Mouse (Mus musculus) heart, postnatal 10 days (tissue): Measurements from ENCODE around the gene Gm7356. TPM values are rescaled to one million over a fixed set of nuclear protein-coding genes. Genes with fewer than 3 reads are reported as not detected.
"Not testable (repeated sequence)": the region's sequence is repeated elsewhere in the genome, so short reads cannot be mapped to it uniquely, and the experiment has no call there.

Source experiments
- DNase-seq, 2 experiments: peaks; one replicate each; pipeline ENCODE4 v3.0.0; 2021
- intact Hi-C: fragments of 180-260 bp; cut with DNase I; formaldehyde crosslinking; loops from one replicate; pipeline ENCODE4 v1.15.1; 2025
- total RNA-seq, 2 experiments: library from RNA; stranded (reverse); gene quantifications; 2 replicates each; pipeline ENCODE4 v1.2.3; 2021

The Gm7356 gene
- total RNA-seq: not detected

DNA sequence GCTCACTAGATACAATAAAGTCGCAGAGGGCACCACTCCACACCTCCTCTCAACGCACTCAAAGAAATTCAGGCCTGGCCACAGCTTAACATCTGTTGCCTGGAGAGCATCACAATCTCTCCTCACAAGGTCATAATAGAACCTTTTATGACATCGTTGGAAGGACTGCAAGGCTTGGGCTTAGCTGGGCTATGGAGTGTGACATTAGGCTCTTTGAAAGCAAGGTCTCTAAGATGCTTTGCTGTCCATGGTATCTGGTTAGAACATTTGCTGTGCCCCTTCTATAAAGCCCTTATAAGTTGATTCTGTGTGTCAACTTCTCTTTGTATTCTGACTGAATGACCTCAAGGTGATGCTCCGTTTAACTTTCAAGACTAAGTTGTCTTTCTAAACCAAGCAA, at the start of gene Gm7356:
Gene Gm7356 (minus strand): TSS at position 101 of the 400 bp plus-strand sequence.
- intact Hi-C loops: not testable (repeated sequence)

DNA sequence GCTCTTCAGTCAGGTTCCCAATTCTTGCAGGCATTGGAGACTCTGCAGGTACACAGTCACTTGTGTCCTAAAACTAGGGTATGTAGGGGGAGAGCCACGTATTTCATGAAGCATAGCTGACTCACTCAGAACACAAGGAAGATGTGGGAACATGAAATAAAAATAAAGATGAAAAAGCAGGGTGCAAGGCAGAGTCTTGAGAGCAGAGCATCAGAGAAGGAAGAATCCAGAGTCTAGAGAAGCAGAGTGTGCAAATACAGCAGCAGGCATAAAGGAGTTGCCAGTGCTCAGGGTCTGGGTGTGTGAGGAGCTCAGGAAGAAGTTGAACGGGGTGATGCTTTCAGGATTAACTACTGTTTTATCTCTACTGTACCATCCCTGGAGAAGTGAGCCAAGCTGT, 38.4 kb upstream of the Gm7356 start:
- DNase-seq, intact Hi-C loops: not testable (repeated sequence)

More for the DNA sequence above, at the start of gene Gm7356:
- not testable (repeated sequence) for DNase-seq

DNA sequence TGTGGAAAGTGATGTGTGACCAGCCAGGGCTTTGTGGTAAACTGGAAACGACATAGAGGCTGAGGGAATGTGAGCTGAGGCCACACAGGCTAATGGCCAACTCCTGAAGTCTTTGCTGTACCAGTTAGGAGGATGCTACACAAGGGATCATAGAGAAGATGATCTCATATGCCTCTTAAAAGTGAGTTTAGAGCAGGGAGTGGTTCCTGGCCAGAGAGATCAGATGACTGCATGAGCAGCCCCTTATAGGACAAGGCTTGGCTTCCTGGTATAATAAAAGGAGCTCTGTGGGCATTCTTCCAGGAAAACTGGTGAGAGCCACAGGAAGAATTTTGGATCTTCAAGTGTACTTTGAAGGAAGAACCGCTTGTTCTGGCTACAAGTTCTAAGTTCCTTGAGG, 33.5 kb upstream of the Gm7356 start:
- intact Hi-C loops, DNase-seq: not testable (repeated sequence)

DNA sequence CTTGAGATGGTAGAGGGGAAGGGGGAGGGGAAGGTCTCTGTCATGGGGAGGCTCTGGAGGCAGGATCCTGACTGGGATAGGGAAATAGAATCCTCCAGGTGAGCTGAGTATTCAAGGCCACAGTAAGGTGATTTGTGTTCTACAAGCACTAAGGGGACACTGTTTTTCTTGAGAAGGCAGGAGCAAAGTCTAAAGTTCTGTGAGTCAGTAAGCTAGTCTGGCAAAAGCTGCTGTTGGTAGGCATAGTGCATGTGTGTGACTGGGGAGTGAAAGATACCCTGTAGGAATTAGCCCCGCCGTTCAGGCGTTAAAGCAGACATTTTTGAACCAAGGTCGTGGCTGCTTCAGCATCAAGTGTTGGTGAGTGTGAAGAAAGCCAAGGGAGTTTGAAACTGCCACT, 32.6 kb upstream of the Gm7356 start:
- intact Hi-C loops, DNase-seq: not testable (repeated sequence)

DNA sequence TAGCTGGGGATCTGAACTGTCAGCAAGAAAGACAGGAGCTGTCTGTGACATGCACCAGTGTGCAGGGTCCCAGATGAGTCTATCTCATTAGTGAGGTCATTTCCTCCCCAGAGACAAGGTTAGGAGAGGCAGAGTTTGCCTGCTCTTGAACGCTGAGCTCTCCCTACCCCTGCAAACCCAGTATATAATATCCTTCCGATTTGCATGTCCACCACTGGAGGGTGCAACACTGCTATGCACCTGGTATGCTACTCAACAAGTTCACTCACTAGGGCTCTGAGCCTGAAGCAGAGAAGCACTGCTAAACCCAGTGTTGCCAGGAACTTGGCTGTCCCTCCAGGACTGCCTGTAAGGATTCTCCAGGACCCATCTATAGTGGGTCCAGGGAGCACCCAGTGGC, 10.1 kb downstream of the Gm7356 start:
- intact Hi-C loops, DNase-seq: not testable (repeated sequence)

DNA sequence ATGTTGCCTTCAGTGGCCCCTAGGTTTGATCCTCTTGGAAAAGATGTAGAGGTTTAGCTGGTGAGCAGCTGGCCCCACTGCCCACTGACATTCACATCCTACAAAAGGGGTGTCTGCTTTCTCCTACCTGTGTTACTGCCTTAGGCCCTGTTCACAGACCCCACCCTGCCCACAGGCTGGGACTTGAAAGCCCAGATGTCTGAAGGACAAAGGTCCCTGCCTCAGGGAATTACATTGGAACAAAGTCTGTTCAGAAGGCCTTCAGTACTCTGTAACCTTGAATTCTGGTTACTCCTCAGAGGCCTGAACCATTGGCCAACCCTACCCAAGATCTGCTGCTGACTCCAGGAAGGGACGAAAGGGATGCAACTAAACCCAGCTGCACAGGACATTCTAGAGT, 15.8 kb downstream of the Gm7356 start:
- no peak for DNase-seq
- intact Hi-C loops: no loop called here

DNA sequence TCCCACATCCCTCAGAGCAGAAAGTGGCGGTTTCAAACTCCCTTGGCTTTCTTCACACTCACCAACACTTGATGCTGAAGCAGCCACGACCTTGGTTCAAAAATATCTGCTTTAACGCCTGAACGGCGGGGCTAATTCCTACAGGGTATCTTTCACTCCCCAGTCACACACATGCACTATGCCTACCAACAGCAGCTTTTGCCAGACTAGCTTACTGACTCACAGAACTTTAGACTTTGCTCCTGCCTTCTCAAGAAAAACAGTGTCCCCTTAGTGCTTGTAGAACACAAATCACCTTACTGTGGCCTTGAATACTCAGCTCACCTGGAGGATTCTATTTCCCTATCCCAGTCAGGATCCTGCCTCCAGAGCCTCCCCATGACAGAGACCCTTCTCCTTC, 32.7 kb downstream of the Gm7356 start:
- DNase-seq, intact Hi-C loops: not testable (repeated sequence)

DNA sequence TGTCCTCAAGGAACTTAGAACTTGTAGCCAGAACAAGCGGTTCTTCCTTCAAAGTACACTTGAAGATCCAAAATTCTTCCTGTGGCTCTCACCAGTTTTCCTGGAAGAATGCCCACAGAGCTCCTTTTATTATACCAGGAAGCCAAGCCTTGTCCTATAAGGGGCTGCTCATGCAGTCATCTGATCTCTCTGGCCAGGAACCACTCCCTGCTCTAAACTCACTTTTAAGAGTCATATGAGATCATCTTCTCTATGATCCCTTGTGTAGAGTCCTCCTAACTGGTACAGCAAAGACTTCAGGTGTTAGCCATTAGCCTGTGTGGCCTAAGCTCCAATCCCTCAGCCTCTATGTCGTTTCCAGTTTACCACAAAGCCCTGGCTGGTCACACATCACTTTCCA, 33.6 kb downstream of the Gm7356 start:
- intact Hi-C loops, DNase-seq: not testable (repeated sequence)

DNA sequence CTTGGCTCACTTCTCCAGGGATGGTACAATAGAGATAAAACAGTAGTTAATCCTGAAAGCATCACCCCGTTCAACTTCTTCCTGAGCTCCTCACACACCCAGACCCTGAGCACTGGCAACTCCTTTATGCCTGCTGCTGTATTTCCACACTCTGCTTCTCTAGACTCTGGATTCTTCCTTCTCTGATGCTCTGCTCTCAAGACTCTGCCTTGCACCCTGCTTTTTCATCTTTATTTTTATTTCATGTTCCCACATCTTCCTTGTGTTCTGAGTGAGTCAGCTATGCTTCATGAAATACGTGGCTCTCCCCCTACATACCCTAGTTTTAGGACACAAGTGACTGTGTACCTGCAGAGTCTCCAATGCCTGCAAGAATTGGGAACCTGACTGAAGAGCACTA, 38.5 kb downstream of the Gm7356 start:
- DNase-seq, intact Hi-C loops: not testable (repeated sequence)

DNA sequence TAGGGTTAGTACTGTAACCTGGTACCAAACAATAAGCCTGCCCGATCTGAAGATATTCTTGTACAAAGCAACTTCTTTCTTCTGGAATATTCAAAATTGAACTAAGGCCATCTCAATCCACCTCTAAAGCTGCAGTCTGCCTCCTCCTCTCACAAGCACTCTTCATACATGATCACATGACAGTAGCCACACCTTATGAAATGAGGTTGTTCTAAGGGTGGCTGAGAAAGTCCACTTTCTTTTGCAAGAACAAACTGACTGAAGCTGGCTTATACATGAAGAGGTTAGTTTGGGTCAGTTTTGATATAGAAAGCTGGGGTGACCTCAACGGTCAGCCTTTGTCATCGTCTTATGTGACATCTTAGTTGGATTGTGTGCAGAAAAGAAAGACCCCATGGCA, 41.3 kb downstream of the Gm7356 start:
- DNase-seq, intact Hi-C loops: not testable (repeated sequence)

DNA sequence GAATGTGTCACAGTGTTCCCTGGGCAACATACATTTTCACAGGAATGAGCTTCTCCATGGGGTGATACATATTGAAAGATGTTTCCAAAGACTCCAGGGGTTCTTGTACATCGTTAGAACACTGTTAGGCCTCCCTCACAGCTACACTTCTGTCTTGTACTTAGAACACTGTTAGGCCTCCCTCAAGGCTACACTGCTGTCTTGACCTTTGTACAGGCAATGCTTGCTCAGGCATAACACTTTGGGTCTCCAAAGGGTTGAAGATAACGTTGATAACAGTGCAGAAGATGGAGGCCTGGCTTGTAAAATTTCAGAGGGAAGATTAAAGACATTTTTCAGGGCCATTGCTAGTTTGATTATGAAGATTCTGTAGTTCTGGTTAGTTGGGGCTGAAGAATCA, 45.4 kb downstream of the Gm7356 start:
- DNase-seq, intact Hi-C loops: not testable (repeated sequence)

DNA sequence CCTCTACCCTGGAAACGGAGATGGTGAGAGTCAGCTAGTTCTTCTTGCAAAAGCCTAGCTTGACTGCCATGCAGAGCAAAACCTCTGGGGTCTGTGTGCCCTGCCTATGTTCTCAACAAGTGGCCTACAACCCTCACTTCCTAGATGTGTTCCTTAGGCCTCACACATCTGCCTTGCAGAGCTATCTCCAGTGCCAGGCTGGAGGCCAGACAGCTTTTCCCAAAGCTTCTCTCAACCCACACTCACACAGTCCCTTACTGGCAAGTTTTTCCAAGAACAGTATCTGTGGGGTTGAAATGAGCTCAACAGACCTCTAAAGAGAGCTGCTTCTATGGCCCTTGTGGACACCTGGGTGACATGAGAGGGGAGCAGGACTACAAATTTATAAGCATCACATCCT, 51.9 kb downstream of the Gm7356 start:
- DNase-seq, intact Hi-C loops: not testable (repeated sequence)

Other genes with a start within 250 kb of the Gm7356 start
- 100 to 1,000 TPM; 112 to 150 TPM for gene Afdn, start 243.2 kb downstream of the Gm7356 start, total RNA-seq
- 1 to 10 TPM; 4.0 to 4.2 TPM for gene Tcte2, start 241.9 kb downstream of the Gm7356 start, total RNA-seq
- not detected for gene Gm7168, start 55.3 kb downstream of the Gm7356 start, total RNA-seq
- not detected for gene Gm7358, start 55.8 kb upstream of the Gm7356 start, total RNA-seq
- 1 to 10 TPM; 2.3 to 2.7 TPM for gene Dact2, start 200.6 kb upstream of the Gm7356 start, total RNA-seq